Mouse (Mus musculus) bone marrow macrophage, adult 2 months (primary cell): ENCODE data around the gene Tmem176a.

Experiments
- CTCF ChIP-seq: IDR thresholded peaks from 2 replicates; pipeline ENCODE4 v1.5.1; 2012; ENCODE audit warnings: low read depth, mild to moderate bottlenecking, low read length, moderate library complexity
- POLR2A ChIP-seq: IDR thresholded peaks from 2 replicates; pipeline ENCODE4 v1.6.1; 2012; ENCODE audit warnings: mild to moderate bottlenecking, low read depth, low read length, borderline replicate concordance

DNA sequence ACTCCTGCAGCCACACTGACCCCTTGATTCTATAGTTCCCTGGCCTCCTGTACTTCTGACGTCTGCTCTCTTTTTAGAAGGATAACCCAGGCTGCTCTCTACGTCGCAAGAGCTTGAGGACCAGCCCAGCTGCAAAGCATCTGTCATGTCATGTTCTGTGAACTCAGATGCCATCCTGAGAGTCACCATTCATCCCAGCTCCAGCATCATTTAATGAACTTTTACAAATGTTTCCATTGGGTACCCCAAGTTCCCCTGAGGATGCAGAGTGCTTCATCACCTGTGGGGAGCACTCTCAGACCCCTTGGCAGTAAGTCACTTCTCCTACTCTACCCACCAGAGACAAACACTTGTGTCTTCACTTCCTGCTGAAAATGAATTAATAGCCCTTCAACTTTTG is 23.5 kb downstream of the Tmem176a start:
- no peak for TF ChIP-seq CTCF
- TF ChIP-seq POLR2A = no peak
